Mouse (Mus musculus): ENCODE results near the gene Adamts9.

Gene Adamts9

GRCm38 (mm10) chr6:92943057-92943781 is at the start of gene Adamts9:
Adamts9 (minus strand) TSS chr6:92943492.
- DNase-seq: peak; percentile 30

- DNase-seq: no peak
Measured at GRCm38 (mm10) chr6:92991616-92992015, 48.3 kb upstream of the Adamts9 start.

GRCm38 (mm10) chr6:92988620-92988998 is 45.3 kb upstream of the Adamts9 start:
- DNase-seq: no peak

- no peak for DNase-seq
Measured at GRCm38 (mm10) chr6:92987846-92988619, 44.7 kb upstream of the Adamts9 start.

- DNase-seq: no peak
Measured at GRCm38 (mm10) chr6:92987366-92987765, 44.1 kb upstream of the Adamts9 start.

GRCm38 (mm10) chr6:92983421-92983820 is 40.1 kb upstream of the Adamts9 start:
- DNase-seq: no peak

- no peak for DNase-seq
Measured at GRCm38 (mm10) chr6:92981451-92982186, 38.3 kb upstream of the Adamts9 start.

GRCm38 (mm10) chr6:92973340-92973739 is 30.0 kb upstream of the Adamts9 start:
- DNase-seq: no peak

- DNase-seq: no peak
Measured at GRCm38 (mm10) chr6:92968718-92969117, 25.4 kb upstream of the Adamts9 start.

- DNase-seq: no peak
Measured at GRCm38 (mm10) chr6:92968216-92968615, 24.9 kb upstream of the Adamts9 start.

- DNase-seq: no peak
Measured at GRCm38 (mm10) chr6:92962966-92963365, 19.7 kb upstream of the Adamts9 start.

- no peak for DNase-seq
Measured at GRCm38 (mm10) chr6:92960997-92961396, 17.7 kb upstream of the Adamts9 start.

- no peak for DNase-seq
Measured at GRCm38 (mm10) chr6:92959416-92959815, 16.1 kb upstream of the Adamts9 start.

GRCm38 (mm10) chr6:92947337-92948042 is 4.2 kb upstream of the Adamts9 start:
- no peak for DNase-seq

GRCm38 (mm10) chr6:92944711-92945110 is 1.4 kb upstream of the Adamts9 start:
- DNase-seq: no peak

GRCm38 (mm10) chr6:92944048-92944685 is 875 bp upstream of the Adamts9 start:
- no peak for DNase-seq

GRCm38 (mm10) chr6:92941756-92942420 is 1.4 kb downstream of the Adamts9 start:
- no peak for DNase-seq

- peak; percentile 60 for DNase-seq
Measured at GRCm38 (mm10) chr6:92941281-92941731, 2.0 kb downstream of the Adamts9 start.

- no peak for DNase-seq
Measured at GRCm38 (mm10) chr6:92940191-92941131, 2.8 kb downstream of the Adamts9 start.

- DNase-seq: no peak
Measured at GRCm38 (mm10) chr6:92928261-92928660, 15.0 kb downstream of the Adamts9 start.

Data from right cerebral cortex, adult 18-20 months (tissue).